Mouse (Mus musculus) C3H10T1/2 (cell line): ENCODE results near the gene Ubtd2. TPM values are rescaled to one million over a fixed set of nuclear protein-coding genes. Genes with fewer than 3 reads are reported as not detected.

Experiments
- polyA plus RNA-seq, 2 experiments: library from polyadenylated mRNA; unstranded; fragments of >200 nt; fragmentation: generic; extraction: Trizol; gene quantifications; one replicate each; pipeline ENCODE4 v1.2.1; 2012; ENCODE audit warnings: missing spikeins in 2 of 2

The Ubtd2 gene
- polyA plus RNA-seq: 10 to 100 TPM in 1 of 2 experiments, 1 to 10 TPM in 1; 2.9 to 26.7 TPM

DNA sequence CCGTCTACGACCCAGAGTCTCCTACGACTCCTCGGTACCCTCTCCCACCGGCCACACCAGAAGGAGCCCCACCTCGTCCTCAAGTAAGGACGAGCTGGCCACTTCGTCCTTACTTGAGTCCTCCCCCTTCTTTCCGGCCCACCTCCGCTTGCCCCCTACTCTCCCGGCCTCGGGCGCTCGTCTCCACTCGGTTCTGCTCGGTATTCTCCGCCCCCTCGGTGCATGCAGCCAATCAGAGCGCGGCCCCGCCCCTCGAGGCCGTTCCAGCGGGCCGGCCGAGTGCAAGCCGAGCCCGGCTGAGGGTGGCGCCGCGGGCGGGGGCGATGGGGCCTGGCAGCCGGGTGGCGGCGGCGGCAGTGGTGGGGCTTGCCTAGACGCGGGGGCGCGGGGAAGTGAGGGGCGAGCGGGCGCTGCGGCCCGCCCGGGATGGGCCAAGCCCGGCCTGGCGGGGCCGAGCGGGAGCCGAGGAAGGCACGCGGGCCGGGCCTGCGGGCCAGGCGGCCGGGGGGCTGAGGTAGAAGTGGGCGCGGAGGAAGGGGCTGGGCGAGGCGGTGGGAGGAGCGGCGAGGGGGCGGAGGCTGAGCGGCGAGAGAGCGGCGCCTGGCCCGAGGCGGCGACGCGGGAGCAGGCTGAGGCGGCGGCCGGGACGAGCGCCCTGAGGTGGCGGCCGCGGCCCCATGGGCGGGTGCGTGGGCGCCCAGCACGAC, at the start of gene Ubtd2:
Ubtd2 (plus strand) TSS at position 571 of the 707 bp plus-strand sequence.

GRCm38 (mm10) chr11:32531871-32532764, 76.9 kb downstream of the Ubtd2 start, which contains the start of gene Efcab9:
Gene Efcab9 (minus strand): TSS chr11:32532081.

DNA sequence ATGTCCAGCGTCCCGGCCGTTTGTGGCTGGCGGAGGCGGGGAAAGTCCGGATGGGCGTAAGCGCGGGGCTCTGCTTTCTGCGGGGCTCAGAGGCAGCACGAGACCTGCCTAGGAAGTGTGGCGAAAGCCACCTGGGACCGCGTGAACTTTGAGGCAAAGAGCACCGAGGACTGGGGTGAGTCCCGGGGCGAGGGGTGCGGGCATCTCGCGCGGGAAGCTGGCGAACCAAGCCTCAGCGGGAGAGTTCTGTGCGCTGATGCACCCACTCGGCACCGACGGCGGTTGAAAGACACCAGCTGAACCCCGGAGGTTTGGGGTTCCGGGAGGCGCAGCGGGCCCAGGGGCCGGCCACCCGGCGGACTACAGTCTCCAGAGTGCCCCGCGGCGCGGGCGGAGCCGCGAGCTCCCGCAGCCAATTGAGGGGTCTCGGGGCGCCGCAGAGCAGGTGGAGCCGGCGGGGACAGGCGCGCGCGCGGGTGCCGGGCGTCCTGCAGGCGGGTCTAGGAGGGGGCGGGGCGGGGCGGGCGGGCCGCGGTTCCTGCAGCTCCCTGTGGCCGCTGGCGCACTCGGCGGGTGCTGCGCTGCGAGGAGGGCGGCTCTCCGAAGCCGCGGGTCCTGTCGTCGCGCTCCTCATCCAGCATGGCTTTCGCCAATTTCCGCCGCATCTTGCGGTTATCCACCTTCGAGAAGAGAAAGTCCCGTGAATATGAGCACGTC, 77.8 kb downstream of the Ubtd2 start, which contains the start of gene Stk10:
Stk10 (plus strand) TSS at position 541 of the 717 bp plus-strand sequence.

Other genes with a start within 250 kb of the Ubtd2 start
- gene Snrnp25, start 250.0 kb upstream of the Ubtd2 start, polyA plus RNA-seq: 100 to 1,000 TPM in 1 of 2 experiments, 10 to 100 TPM in 1; 76.3 to 132 TPM
- gene Rhbdf1, start 233.1 kb upstream of the Ubtd2 start, polyA plus RNA-seq: 10 to 100 TPM; 30.1 to 67.3 TPM
- 10 to 100 TPM; 17.6 to 32.0 TPM for gene Mpg, start 228.9 kb upstream of the Ubtd2 start, polyA plus RNA-seq
- gene Nprl3, start 187.7 kb upstream of the Ubtd2 start, polyA plus RNA-seq: 10 to 100 TPM; 15.6 to 35.0 TPM
- not detected for gene Hba-x, start 179.0 kb upstream of the Ubtd2 start, polyA plus RNA-seq
- 1 to 10 TPM in 1 of 2 experiments, under 1 TPM in 1; 0.85 to 5.6 TPM for gene Hba-a1, start 171.9 kb upstream of the Ubtd2 start, polyA plus RNA-seq
- not detected for gene Hbq1b, start 168.4 kb upstream of the Ubtd2 start, polyA plus RNA-seq
- under 1 TPM in 1 of 2 experiments, not detected in 1; 0.39 TPM for gene Hba-a2, start 158.9 kb upstream of the Ubtd2 start, polyA plus RNA-seq
- gene Hbq1a, start 155.3 kb upstream of the Ubtd2 start, polyA plus RNA-seq: not detected
- gene Sh3pxd2b, start 107.5 kb upstream of the Ubtd2 start, polyA plus RNA-seq: 10 to 100 TPM in 1 of 2 experiments, 1 to 10 TPM in 1; 9.7 to 47.5 TPM
- gene Efcab9, start 76.7 kb downstream of the Ubtd2 start, polyA plus RNA-seq: under 1 TPM; 0.05 to 0.12 TPM
- gene Stk10, start 77.9 kb downstream of the Ubtd2 start, polyA plus RNA-seq: 1 to 10 TPM; 1.9 to 7.0 TPM
- 10 to 100 TPM in 1 of 2 experiments, 1 to 10 TPM in 1; 6.6 to 39.2 TPM for gene Fbxw11, start 187.4 kb downstream of the Ubtd2 start, polyA plus RNA-seq